Comparison of ENCODE assay signal across 8 mouse cellular contexts in genomic region chr4:156195927-156196870, GRCm38 (mm10). TPM values are rescaled to one million over a fixed set of nuclear protein-coding genes. Genes with fewer than 3 reads are reported as not detected.
A peak's percentile ranks its signal among the peaks of the same experiment; 100 is the strongest.
DNase-seq lines count a peak whose midpoint lies in the region; ATAC-seq lines count a peak whose summit lies in the region.

No protein-coding gene starts in this region.

- DNase-seq in layer of hippocampus, postnatal 14 days (ENCODE audit: low spot score in 2 of 2): peak; percentile 40 to 49
- DNase-seq in layer of hippocampus, adult 18-20 months (ENCODE audit: low spot score in 2 of 2): no peak
- DNase-seq in induced T-regulatory cell, adult 2 months (ENCODE audit: low read depth): peak; percentile 54
- DNase-seq in liver, embryonic 13.5 days: no peak
- DNase-seq in c-Kit-positive CD71-positive TER-119-positive erythroid progenitor cells, embryonic 14.5 days (ENCODE audit: low spot score): no peak

- no peaks in the 10 kb centered on the region for H3K9me3 ChIP-seq in forebrain, embryonic 16.5 days (ENCODE audit: control insufficient read depth, low read length)
- H3K9me3 ChIP-seq in liver, embryonic 13.5 days (replicated peaks): no peaks in the 10 kb centered on the region
- H3K9me3 ChIP-seq in neural tube, embryonic 12.5 days: no peaks in the 10 kb centered on the region

- ATAC-seq in forebrain, embryonic 16.5 days: peak; percentile 1; the same call in 1 of the 2 replicates
- ATAC-seq in liver, embryonic 13.5 days (ENCODE audit: low read depth): no peak
- 0 out of 2 replicates have a peak, but pooled peaks have one; percentile 0 for ATAC-seq in neural tube, embryonic 12.5 days (ENCODE audit: low FRiP score, low read depth)

- H3K4me3 ChIP-seq in brown adipose tissue, adult 24 weeks (ENCODE audit: insufficient read depth, low read depth, low read length): peak overlapping the region; percentile 80
- peak overlapping the region; percentile 87 for H3K4me3 ChIP-seq in forebrain, embryonic 16.5 days (replicated peaks; ENCODE audit: low read length)
- peak overlapping the region; percentile 83 for H3K4me3 ChIP-seq in liver, embryonic 13.5 days (replicated peaks)
- H3K4me3 ChIP-seq in neural tube, embryonic 12.5 days: peak overlapping the region; percentile 96

- H3K4me2 ChIP-seq in forebrain, embryonic 16.5 days (ENCODE audit: low read length): peak overlapping the region; percentile 85
- H3K4me2 ChIP-seq in liver, embryonic 13.5 days: peak overlapping the region; percentile 99
- H3K4me2 ChIP-seq in neural tube, embryonic 12.5 days (replicated peaks): peak overlapping the region; percentile 88

- no peaks in the 10 kb centered on the region for H3K36me3 ChIP-seq in forebrain, embryonic 16.5 days (ENCODE audit: control insufficient read depth, insufficient read depth)
- H3K36me3 ChIP-seq in liver, embryonic 13.5 days: peaks cover 6% of the 10 kb centered on the region; the same call in 1 of the 2 replicates
- peaks cover 41% of the 10 kb centered on the region for H3K36me3 ChIP-seq in neural tube, embryonic 12.5 days

- no peak overlapping the region for H3K27ac ChIP-seq in brown adipose tissue, adult 24 weeks (replicated peaks; ENCODE audit: low read depth, low read length)
- peak overlapping the region; percentile 60 for H3K27ac ChIP-seq in forebrain, embryonic 16.5 days (ENCODE audit: low read length)
- peak overlapping the region; percentile 39 for H3K27ac ChIP-seq in liver, embryonic 13.5 days
- peak overlapping the region; percentile 75 for H3K27ac ChIP-seq in neural tube, embryonic 12.5 days

- peak overlapping the region; percentile 76 for H3K9ac ChIP-seq in forebrain, embryonic 16.5 days (replicated peaks; ENCODE audit: low read depth, low read length)
- peak overlapping the region; percentile 87 for H3K9ac ChIP-seq in liver, embryonic 13.5 days
- peak overlapping the region; percentile 92 for H3K9ac ChIP-seq in neural tube, embryonic 12.5 days

- no peaks in the 10 kb centered on the region for H3K27me3 ChIP-seq in forebrain, embryonic 16.5 days (replicated peaks; ENCODE audit: control insufficient read depth, insufficient read depth, low read length)
- peaks cover 46% of the 10 kb centered on the region for H3K27me3 ChIP-seq in liver, embryonic 13.5 days
- H3K27me3 ChIP-seq in neural tube, embryonic 12.5 days (replicated peaks): no peaks in the 10 kb centered on the region

- 3% methylated on average over 35 of the region's 35 CpGs for WGBS in forebrain, embryonic 16.5 days
- 9% methylated on average over 35 of the region's 35 CpGs for WGBS in liver, embryonic 13.5 days (ENCODE audit: insufficient replicate concordance)
- WGBS in neural tube, embryonic 12.5 days: 4% methylated on average over 35 of the region's 35 CpGs

- peaks cover 4% of the 10 kb centered on the region for H3K4me1 ChIP-seq in brown adipose tissue, adult 24 weeks (ENCODE audit: control insufficient read depth, insufficient read depth, insufficient read length, low read length)
- peaks cover 37% of the 10 kb centered on the region for H3K4me1 ChIP-seq in forebrain, embryonic 16.5 days (replicated peaks; ENCODE audit: control insufficient read depth, insufficient read depth, low read length)
- H3K4me1 ChIP-seq in liver, embryonic 13.5 days (replicated peaks): peaks cover 87% of the 10 kb centered on the region
- H3K4me1 ChIP-seq in neural tube, embryonic 12.5 days: peaks cover 54% of the 10 kb centered on the region

RNA-seq across cellular contexts. Expression of gene Agrn, which starts 1.1 kb away (rescaled TPM):
- 100 to 1,000 TPM; 209 to 213 TPM for total RNA-seq in layer of hippocampus, postnatal 14 days (2021)
- total RNA-seq in layer of hippocampus, adult 18-20 months (2021): 100 to 1,000 TPM; 118 to 120 TPM
- 9.5 and 18.5 TPM in 2 replicates for polyA plus RNA-seq in brown adipose tissue, adult 24 weeks (2012; ENCODE audit: insufficient read depth, insufficient read length, missing spikeins)
- 113 and 125 TPM in 2 replicates for polyA plus RNA-seq in forebrain, embryonic 16.5 days (2015; fragmentation: Nextera tagmentation; extraction: Ambion mirVana)
- polyA plus RNA-seq in liver, embryonic 13.5 days (2015; fragmentation: Nextera tagmentation; extraction: Ambion mirVana): 8.5 and 8.7 TPM in 2 replicates
- 149 and 165 TPM in 2 replicates for polyA plus RNA-seq in neural tube, embryonic 12.5 days (2016; fragmentation: Nextera tagmentation; extraction: Ambion mirVana)

RNA-seq across cellular contexts. Expression of gene Isg15, which starts 4.4 kb away (rescaled TPM):
- total RNA-seq in layer of hippocampus, postnatal 14 days (2021): under 1 TPM; 0.55 to 0.76 TPM
- under 1 TPM in 1 of 2 experiments, not detected in 1; 0.74 TPM for total RNA-seq in layer of hippocampus, adult 18-20 months (2021)
- polyA plus RNA-seq in brown adipose tissue, adult 24 weeks (2012; ENCODE audit: insufficient read depth, insufficient read length, missing spikeins): 6.1 and 11.7 TPM in 2 replicates
- polyA plus RNA-seq in forebrain, embryonic 16.5 days (2015; fragmentation: Nextera tagmentation; extraction: Ambion mirVana): 1.5 TPM in 2 replicates
- 5.5 and 5.9 TPM in 2 replicates for polyA plus RNA-seq in liver, embryonic 13.5 days (2015; fragmentation: Nextera tagmentation; extraction: Ambion mirVana)
- 0.89 and 1.6 TPM in 2 replicates for polyA plus RNA-seq in neural tube, embryonic 12.5 days (2016; fragmentation: Nextera tagmentation; extraction: Ambion mirVana)

RNA-seq across cellular contexts. Expression of gene AW011738, which starts 6.9 kb away (rescaled TPM):
- 1 to 10 TPM; 6.5 to 6.7 TPM for total RNA-seq in layer of hippocampus, postnatal 14 days (2021)
- total RNA-seq in layer of hippocampus, adult 18-20 months (2021): 1 to 10 TPM; 5.4 to 6.5 TPM
- 1.9 and 5.5 TPM in 2 replicates for polyA plus RNA-seq in brown adipose tissue, adult 24 weeks (2012; ENCODE audit: insufficient read depth, insufficient read length, missing spikeins)
- polyA plus RNA-seq in forebrain, embryonic 16.5 days (2015; fragmentation: Nextera tagmentation; extraction: Ambion mirVana): 3.3 and 4.0 TPM in 2 replicates
- polyA plus RNA-seq in liver, embryonic 13.5 days (2015; fragmentation: Nextera tagmentation; extraction: Ambion mirVana): 0.89 and 1.0 TPM in 2 replicates
- polyA plus RNA-seq in neural tube, embryonic 12.5 days (2016; fragmentation: Nextera tagmentation; extraction: Ambion mirVana): 6.8 and 7.0 TPM in 2 replicates

RNA-seq across cellular contexts. Expression of gene Perm1, which starts 19.5 kb away (rescaled TPM):
- under 1 TPM; 0.25 to 0.33 TPM for total RNA-seq in layer of hippocampus, postnatal 14 days (2021)
- under 1 TPM; 0.15 to 0.40 TPM for total RNA-seq in layer of hippocampus, adult 18-20 months (2021)
- 9.9 and 25.7 TPM in 2 replicates for polyA plus RNA-seq in brown adipose tissue, adult 24 weeks (2012; ENCODE audit: insufficient read depth, insufficient read length, missing spikeins)
- polyA plus RNA-seq in forebrain, embryonic 16.5 days (2015; fragmentation: Nextera tagmentation; extraction: Ambion mirVana): 1.7 and 1.8 TPM in 2 replicates
- 0.08 TPM in 1 of 2 replicates, not detected in the other for polyA plus RNA-seq in liver, embryonic 13.5 days (2015; fragmentation: Nextera tagmentation; extraction: Ambion mirVana)
- polyA plus RNA-seq in neural tube, embryonic 12.5 days (2016; fragmentation: Nextera tagmentation; extraction: Ambion mirVana): 1.7 and 2.0 TPM in 2 replicates

RNA-seq across cellular contexts. Expression of gene Plekhn1, which starts 38.5 kb away (rescaled TPM):
- 10 to 100 TPM; 37.7 to 38.4 TPM for total RNA-seq in layer of hippocampus, postnatal 14 days (2021)
- total RNA-seq in layer of hippocampus, adult 18-20 months (2021): 10 to 100 TPM; 37.5 to 38.8 TPM
- polyA plus RNA-seq in brown adipose tissue, adult 24 weeks (2012; ENCODE audit: insufficient read depth, insufficient read length, missing spikeins): 7.8 and 8.7 TPM in 2 replicates
- 27.6 and 31.9 TPM in 2 replicates for polyA plus RNA-seq in forebrain, embryonic 16.5 days (2015; fragmentation: Nextera tagmentation; extraction: Ambion mirVana)
- polyA plus RNA-seq in liver, embryonic 13.5 days (2015; fragmentation: Nextera tagmentation; extraction: Ambion mirVana): 4.0 and 4.1 TPM in 2 replicates
- polyA plus RNA-seq in neural tube, embryonic 12.5 days (2016; fragmentation: Nextera tagmentation; extraction: Ambion mirVana): 27.3 and 29.0 TPM in 2 replicates

Comparison
In these comparisons a context has a peak if more than half of its experiments do, and no peak if none do; other contexts are left out.
1. DNase-seq: peak in layer of hippocampus, postnatal 14 days (2 of 2) and induced T-regulatory cell, adult 2 months (single experiment); none in layer of hippocampus, adult 18-20 months (0 of 2), liver, embryonic 13.5 days (single experiment) and c-Kit-positive CD71-positive TER-119-positive erythroid progenitor cells, embryonic 14.5 days (single experiment).
2. Peak in every context shown above with its lines, with median percentiles within 50 percentile points of each other: H3K4me3 ChIP-seq, H3K4me2 ChIP-seq and H3K9ac ChIP-seq.